Mouse (Mus musculus): ENCODE measurements around the gene Pard3b.

DNA sequence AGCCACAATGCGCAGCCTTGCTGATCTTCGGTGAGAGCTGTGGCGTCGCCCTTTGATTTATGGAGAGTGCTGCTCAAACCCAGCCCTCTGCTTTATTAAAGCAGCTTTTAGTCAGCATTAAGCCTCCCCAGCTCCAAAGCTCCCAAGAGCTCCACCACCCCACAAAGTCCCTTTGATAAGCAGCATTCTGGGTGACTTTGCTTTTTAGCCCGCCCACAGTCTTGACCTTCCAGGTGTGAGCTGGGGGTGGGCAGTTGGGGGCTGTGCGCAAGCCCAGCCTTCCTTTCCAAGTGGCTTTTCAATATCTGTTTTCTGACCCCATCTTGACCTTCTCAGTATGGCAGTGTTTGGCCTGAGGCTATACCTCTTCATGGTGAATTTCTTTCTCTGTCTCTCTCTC is 1009.5 kb downstream of the Pard3b start:
- TF ChIP-seq POLR2A (IDR thresholded peaks at IDR 0.05; ENCODE audit: insufficient read depth, low read depth, low read length) (no peak), CTCF (IDR thresholded peaks at IDR 0.05) (no peak)
